Mouse (Mus musculus): ENCODE results near the gene Shbg. TPM values are rescaled to one million over a fixed set of nuclear protein-coding genes. Genes with fewer than 3 reads are reported as not detected.

The Shbg gene
- polyA plus RNA-seq, 1 experiment = 0.42 TPM

DNA sequence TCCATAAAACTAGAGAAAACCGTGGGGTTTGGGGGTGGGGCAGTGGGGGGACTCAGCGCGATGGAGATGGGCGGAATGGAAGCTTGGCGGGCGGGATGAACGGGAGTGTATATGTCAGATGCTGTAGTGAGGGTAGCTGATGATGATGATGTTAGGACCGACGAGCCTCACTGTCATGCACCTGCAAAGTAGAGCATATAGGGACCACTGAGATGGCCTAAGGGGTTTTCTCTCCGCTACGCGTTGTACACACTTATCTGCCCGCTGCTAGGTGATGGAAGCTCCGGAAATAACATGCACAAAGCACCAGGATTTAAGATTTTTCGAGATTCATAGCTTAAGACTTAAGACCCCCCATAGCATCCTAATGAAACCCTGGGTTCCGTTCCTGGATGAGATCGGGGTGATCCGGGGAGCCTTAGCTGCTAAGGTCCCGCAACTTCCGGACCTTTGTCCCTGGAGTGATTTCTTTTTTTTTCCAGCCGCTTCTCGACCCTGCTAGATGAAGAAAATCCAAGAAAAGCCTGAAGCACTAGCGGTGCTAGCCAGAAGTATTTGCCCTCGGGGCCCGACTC, 37.0 kb downstream of the Shbg start:
- Histone ChIP-seq H3K4me3 (ENCODE audit: insufficient read depth, low read depth, low read length) (peak overlapping the region; percentile 96), H3K36me3 (ENCODE audit: control insufficient read depth, insufficient read depth, low read length) (no peaks in the 10 kb centered on the region), H3K4me1 (ENCODE audit: control insufficient read depth, insufficient read depth, low read length) (peaks cover 12% of the 10 kb centered on the region; the same call in 1 of the 2 replicates), H3K27ac (ENCODE audit: insufficient read depth, low read depth, low read length) (peak overlapping the region; percentile 98), H3K27me3 (replicated peaks; ENCODE audit: control insufficient read depth, insufficient read depth, low read length) (no peaks in the 10 kb centered on the region)
- TF ChIP-seq POLR2A (IDR thresholded peaks at IDR 0.05; ENCODE audit: low read depth, low read length) = no peak
- no peak for TF ChIP-seq CTCF (conservative IDR thresholded peaks at IDR 0.05; ENCODE audit: insufficient read depth, insufficient read length, low read depth, low read length)
- DNase-seq = no peak
- under 1% methylated on average over 25 of the region's 25 CpGs for WGBS

DNA sequence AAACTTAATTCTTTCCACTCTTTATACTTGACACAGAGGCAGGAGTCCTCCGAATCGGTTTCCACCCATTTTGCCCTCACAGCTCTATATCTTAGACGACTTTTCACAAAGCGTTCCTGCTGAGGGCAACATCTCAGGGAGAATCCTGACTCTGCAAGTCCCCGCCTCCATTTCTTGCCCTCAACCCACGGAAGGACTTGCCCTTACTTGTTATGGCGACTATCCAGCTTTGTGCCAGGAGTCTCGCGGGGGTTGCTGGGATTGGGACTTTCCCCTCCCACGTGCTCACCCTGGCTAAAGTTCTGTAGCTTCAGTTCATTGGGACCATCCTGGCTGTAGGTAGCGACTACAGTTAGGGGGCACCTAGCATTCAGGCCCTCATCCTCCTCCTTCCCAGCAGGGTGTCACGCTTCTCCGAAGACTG, 37.6 kb downstream of the Shbg start, which contains the start of the genes Wrap53 and Trp53:
TSS of gene Wrap53 (minus strand) at position 165 of the 424 bp plus-strand sequence.
TSS of gene Trp53 (plus strand) at position 269 of the 424 bp plus-strand sequence.
- Histone ChIP-seq H3K4me1 (ENCODE audit: control insufficient read depth, insufficient read depth, low read length) (peaks cover 12% of the 10 kb centered on the region; the same call in 1 of the 2 replicates), H3K36me3 (ENCODE audit: control insufficient read depth, insufficient read depth, low read length) (no peaks in the 10 kb centered on the region), H3K27ac (ENCODE audit: insufficient read depth, low read depth, low read length) (peak within 1 kb of the TSS; percentile 98), H3K4me3 (ENCODE audit: insufficient read depth, low read depth, low read length) (peak within 1 kb of the TSS; percentile 96), H3K27me3 (replicated peaks; ENCODE audit: control insufficient read depth, insufficient read depth, low read length) (no peaks in the 10 kb centered on the region)
- under 1% methylated on average over 13 of the region's 13 CpGs for WGBS
- TF ChIP-seq CTCF (conservative IDR thresholded peaks at IDR 0.05; ENCODE audit: insufficient read depth, insufficient read length, low read depth, low read length) (no peak), POLR2A (IDR thresholded peaks at IDR 0.05; ENCODE audit: low read depth, low read length) (no peak)
- DNase-seq = peak; percentile 98

DNA sequence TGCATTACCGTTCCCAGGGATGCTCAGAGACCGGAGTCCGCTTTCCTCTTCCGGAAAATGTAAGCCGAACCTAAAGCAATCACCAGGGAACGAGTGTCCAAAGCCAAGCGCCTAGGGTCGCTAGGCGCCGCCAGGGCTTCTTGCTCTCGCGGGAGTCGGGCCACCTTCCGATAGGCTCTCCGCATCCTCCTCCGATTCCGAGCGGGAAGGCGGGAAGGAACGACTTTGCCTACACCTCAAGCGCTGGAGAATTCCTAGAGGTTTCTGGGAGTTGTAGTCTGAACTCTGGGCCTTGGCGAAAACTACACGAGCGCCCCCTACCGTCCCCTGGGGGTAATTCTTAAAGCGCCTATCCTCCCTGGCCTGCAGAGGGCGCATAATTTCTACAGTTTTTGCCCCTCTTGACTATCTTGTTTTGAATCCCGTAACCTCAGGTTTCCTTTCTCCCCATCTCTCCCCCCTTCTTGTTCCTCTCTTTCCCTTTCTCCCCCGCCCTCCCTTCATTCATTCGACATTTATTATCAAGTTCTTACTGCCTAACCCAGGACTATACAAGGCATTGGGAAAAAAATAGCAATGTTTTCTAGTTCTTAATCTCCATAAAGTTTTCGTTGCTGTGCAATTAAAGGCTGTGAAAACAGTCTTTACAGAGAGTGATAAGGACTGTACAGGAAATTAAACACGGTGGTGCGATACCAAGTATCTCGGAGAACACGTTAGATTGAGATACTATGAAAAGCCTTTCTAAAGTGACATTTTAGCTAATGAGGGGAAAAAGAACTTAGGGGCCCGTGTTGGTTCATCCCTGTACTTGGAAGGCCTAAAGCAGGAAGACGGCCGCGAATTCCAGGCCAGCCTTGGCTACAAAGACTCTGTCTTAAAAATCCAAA, 38.3 kb downstream of the Shbg start:
- Histone ChIP-seq H3K27me3 (replicated peaks; ENCODE audit: control insufficient read depth, insufficient read depth, low read length) (no peaks in the 10 kb centered on the region), H3K36me3 (ENCODE audit: control insufficient read depth, insufficient read depth, low read length) (no peaks in the 10 kb centered on the region), H3K4me3 (ENCODE audit: insufficient read depth, low read depth, low read length) (peak overlapping the region; percentile 96), H3K27ac (ENCODE audit: insufficient read depth, low read depth, low read length) (peak overlapping the region; percentile 81), H3K4me1 (ENCODE audit: control insufficient read depth, insufficient read depth, low read length) (peaks cover 12% of the 10 kb centered on the region; the same call in 1 of the 2 replicates)
- peak; percentile 100 for TF ChIP-seq CTCF (conservative IDR thresholded peaks at IDR 0.05; ENCODE audit: insufficient read depth, insufficient read length, low read depth, low read length)
- TF ChIP-seq POLR2A (IDR thresholded peaks at IDR 0.05; ENCODE audit: low read depth, low read length) = no peak
- DNase-seq = peak; percentile 99
- WGBS = under 1% methylated on average over 39 of the region's 39 CpGs

DNA sequence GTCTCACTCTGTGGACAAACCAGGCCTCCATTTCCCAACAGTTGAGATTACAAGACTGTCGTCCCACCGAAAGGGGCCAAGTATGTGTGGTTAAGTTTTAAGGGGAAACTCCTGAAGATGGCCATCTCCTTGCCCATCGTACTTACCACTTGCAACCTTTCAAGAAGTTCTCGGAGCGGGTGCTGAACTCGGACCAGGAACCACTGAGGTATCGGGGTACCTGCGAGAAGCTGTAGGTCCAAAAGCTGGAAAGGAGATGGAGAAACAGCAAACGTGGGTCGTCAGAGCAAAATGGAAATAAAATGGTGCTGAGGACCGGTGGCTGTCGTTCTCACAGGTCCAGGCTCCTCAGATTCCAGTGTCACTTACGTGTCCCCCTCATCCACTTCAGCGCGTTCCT, 39.4 kb downstream of the Shbg start:
- TF ChIP-seq POLR2A (IDR thresholded peaks at IDR 0.05; ENCODE audit: low read depth, low read length) (no peak), CTCF (conservative IDR thresholded peaks at IDR 0.05; ENCODE audit: insufficient read depth, insufficient read length, low read depth, low read length) (no peak)
- peak overlapping the region; percentile 69 for H3K4me3 ChIP-seq (ENCODE audit: insufficient read depth, low read depth, low read length)
- H3K4me1 ChIP-seq (ENCODE audit: control insufficient read depth, insufficient read depth, low read length) = peaks cover 12% of the 10 kb centered on the region; the same call in 1 of the 2 replicates
- no peaks in the 10 kb centered on the region for H3K36me3 ChIP-seq (ENCODE audit: control insufficient read depth, insufficient read depth, low read length)
- no peak for DNase-seq
- H3K27ac ChIP-seq (ENCODE audit: insufficient read depth, low read depth, low read length) = no peak overlapping the region
- WGBS = 12% methylated on average over 15 of the region's 15 CpGs
- no peaks in the 10 kb centered on the region for H3K27me3 ChIP-seq (replicated peaks; ENCODE audit: control insufficient read depth, insufficient read depth, low read length)

DNA sequence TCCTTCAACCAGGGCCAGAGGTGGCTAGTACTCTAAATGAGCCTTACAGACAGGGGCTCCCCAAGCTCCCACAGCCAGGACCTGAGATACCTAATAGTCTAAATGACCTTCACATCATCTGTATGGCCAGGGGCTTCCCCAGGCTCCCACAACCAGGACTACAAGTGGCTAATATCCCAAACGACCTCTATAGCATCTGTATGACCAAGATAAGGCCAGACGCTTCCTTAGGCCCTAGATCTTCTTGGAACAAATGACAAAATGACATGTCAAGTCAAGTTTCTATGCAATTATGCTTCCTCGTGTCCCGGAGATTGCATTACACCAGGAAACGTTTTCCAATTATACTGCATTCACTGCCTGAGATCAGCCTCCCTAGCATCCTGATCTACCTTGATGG, 41.4 kb downstream of the Shbg start:
- no peak overlapping the region for H3K27ac ChIP-seq (ENCODE audit: insufficient read depth, low read depth, low read length)
- H3K27me3 ChIP-seq (replicated peaks; ENCODE audit: control insufficient read depth, insufficient read depth, low read length) = no peaks in the 10 kb centered on the region
- H3K4me3 ChIP-seq (ENCODE audit: insufficient read depth, low read depth, low read length) = no peak overlapping the region
- H3K36me3 ChIP-seq (ENCODE audit: control insufficient read depth, insufficient read depth, low read length) = no peaks in the 10 kb centered on the region
- peaks cover 8% of the 10 kb centered on the region; the same call in 1 of the 2 replicates for H3K4me1 ChIP-seq (ENCODE audit: control insufficient read depth, insufficient read depth, low read length)
- 74% methylated on average over 5 of the region's 5 CpGs for WGBS
- TF ChIP-seq CTCF (conservative IDR thresholded peaks at IDR 0.05; ENCODE audit: insufficient read depth, insufficient read length, low read depth, low read length) (no peak), POLR2A (IDR thresholded peaks at IDR 0.05; ENCODE audit: low read depth, low read length) (no peak)
- DNase-seq = no peak

DNA sequence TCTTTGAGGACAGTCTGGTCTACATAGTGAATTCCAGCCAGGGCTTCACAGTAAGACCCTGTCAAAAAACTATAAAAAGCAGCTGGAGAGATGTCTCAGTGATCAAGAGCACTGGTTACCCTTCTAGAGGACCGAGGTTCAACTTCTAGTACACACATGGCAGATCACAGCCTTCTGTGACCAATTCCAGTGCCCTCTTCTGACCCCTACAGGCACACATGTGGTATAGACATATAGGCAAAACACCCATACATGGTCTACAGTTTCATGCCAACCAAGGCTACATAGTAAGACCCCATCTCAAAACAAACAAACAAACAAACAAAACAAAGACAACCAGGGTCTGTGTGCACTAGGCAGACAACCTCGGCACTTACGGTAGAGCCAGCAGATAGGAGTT, 42.5 kb downstream of the Shbg start:
- WGBS = 53% methylated on average over 3 of the region's 3 CpGs
- DNase-seq = peak; percentile 21
- no peaks in the 10 kb centered on the region for H3K36me3 ChIP-seq (ENCODE audit: control insufficient read depth, insufficient read depth, low read length)

DNA sequence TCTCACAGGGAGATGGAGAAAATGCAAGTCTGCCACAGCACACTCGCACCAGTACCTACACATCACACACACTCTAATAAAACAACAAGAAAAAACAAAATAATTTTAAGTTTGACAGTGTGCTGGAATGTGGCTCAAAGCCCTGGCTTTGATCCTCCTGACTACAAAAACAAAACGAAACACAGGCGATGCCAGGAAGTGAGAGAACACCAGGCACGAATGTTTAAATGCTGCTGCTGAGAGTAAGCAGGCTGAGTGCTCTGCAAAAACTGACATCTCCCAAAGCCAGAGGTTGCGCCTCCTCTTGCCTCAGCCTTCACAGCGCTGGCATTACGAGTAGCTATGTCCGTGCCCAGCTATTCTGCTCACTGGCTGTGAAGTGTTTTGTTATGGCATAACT, 52.6 kb downstream of the Shbg start:
- H3K36me3 ChIP-seq (ENCODE audit: control insufficient read depth, insufficient read depth, low read length) = peaks cover 1% of the 10 kb centered on the region; the same call in 1 of the 2 replicates
- 64% methylated on average over 8 of the region's 8 CpGs for WGBS
- no peak overlapping the region for H3K4me3 ChIP-seq (ENCODE audit: insufficient read depth, low read depth, low read length)
- no peaks in the 10 kb centered on the region for H3K27me3 ChIP-seq (replicated peaks; ENCODE audit: control insufficient read depth, insufficient read depth, low read length)
- no peaks in the 10 kb centered on the region; the same call in 1 of the 2 replicates for H3K4me1 ChIP-seq (ENCODE audit: control insufficient read depth, insufficient read depth, low read length)
- DNase-seq = peak; percentile 15
- TF ChIP-seq CTCF (conservative IDR thresholded peaks at IDR 0.05; ENCODE audit: insufficient read depth, insufficient read length, low read depth, low read length) = no peak
- no peak for TF ChIP-seq POLR2A (IDR thresholded peaks at IDR 0.05; ENCODE audit: low read depth, low read length)
- no peak overlapping the region for H3K27ac ChIP-seq (ENCODE audit: insufficient read depth, low read depth, low read length)

More for the DNA sequence above, 42.5 kb downstream of the Shbg start:
- no peaks in the 10 kb centered on the region for H3K27me3 ChIP-seq (replicated peaks; ENCODE audit: control insufficient read depth, insufficient read depth, low read length)
- peaks cover 8% of the 10 kb centered on the region; the same call in 1 of the 2 replicates for H3K4me1 ChIP-seq (ENCODE audit: control insufficient read depth, insufficient read depth, low read length)
- TF ChIP-seq CTCF (conservative IDR thresholded peaks at IDR 0.05; ENCODE audit: insufficient read depth, insufficient read length, low read depth, low read length) = peak; percentile 44
- no peak for TF ChIP-seq POLR2A (IDR thresholded peaks at IDR 0.05; ENCODE audit: low read depth, low read length)
- H3K4me3 ChIP-seq (ENCODE audit: insufficient read depth, low read depth, low read length) = no peak overlapping the region
- H3K27ac ChIP-seq (ENCODE audit: insufficient read depth, low read depth, low read length) = no peak overlapping the region

Other genes with a start within 250 kb of the Shbg start
- 168 and 175 TPM in 2 replicates for gene Chd3, start 248.5 kb downstream of the Shbg start, polyA plus RNA-seq (2012; rRNA removed)
- 251 and 317 TPM in 2 replicates for gene Naa38, start 222.4 kb downstream of the Shbg start, polyA plus RNA-seq (2012; rRNA removed)
- gene Cyb5d1, start 222.3 kb downstream of the Shbg start, polyA plus RNA-seq (2012; rRNA removed) = 26.6 and 27.9 TPM in 2 replicates
- 25.4 and 25.8 TPM in 2 replicates for gene Tmem88, start 219.7 kb downstream of the Shbg start, polyA plus RNA-seq (2012; rRNA removed)
- 8.8 and 10.5 TPM in 2 replicates for gene Kdm6b, start 204.2 kb downstream of the Shbg start, polyA plus RNA-seq (2012; rRNA removed)
- gene Dnah2, start 68.8 kb downstream of the Shbg start, polyA plus RNA-seq (2012; rRNA removed) = 0.50 and 0.73 TPM in 2 replicates
- 0.81 and 0.84 TPM in 2 replicates for gene Efnb3, start 57.7 kb downstream of the Shbg start, polyA plus RNA-seq (2012; rRNA removed)
- gene Wrap53, start 37.6 kb downstream of the Shbg start, polyA plus RNA-seq (2012; rRNA removed) = 19.8 and 20.7 TPM in 2 replicates
- gene Trp53, start 37.5 kb downstream of the Shbg start, polyA plus RNA-seq (2012; rRNA removed) = 48.5 and 55.0 TPM in 2 replicates
- 20.0 and 22.5 TPM in 2 replicates for gene Atp1b2, start 12.0 kb downstream of the Shbg start, polyA plus RNA-seq (2012; rRNA removed)
- 16.7 and 18.8 TPM in 2 replicates for gene Sat2, start 4.1 kb upstream of the Shbg start, polyA plus RNA-seq (2012; rRNA removed)
- gene Fxr2, start 15.1 kb upstream of the Shbg start, polyA plus RNA-seq (2012; rRNA removed) = 49.9 and 50.8 TPM in 2 replicates
- 0.58 and 0.70 TPM in 2 replicates for gene Sox15, start 37.4 kb upstream of the Shbg start, polyA plus RNA-seq (2012; rRNA removed)
- 143 and 147 TPM in 2 replicates for gene Mpdu1, start 44.7 kb upstream of the Shbg start, polyA plus RNA-seq (2012; rRNA removed)
- 8.5 and 10.7 TPM in 2 replicates for gene Cd68, start 48.2 kb upstream of the Shbg start, polyA plus RNA-seq (2012; rRNA removed)
- gene Eif4a1, start 54.5 kb upstream of the Shbg start, polyA plus RNA-seq (2012; rRNA removed) = 200 and 244 TPM in 2 replicates
- gene Senp3, start 64.2 kb upstream of the Shbg start, polyA plus RNA-seq (2012; rRNA removed) = 41.8 and 43.5 TPM in 2 replicates
- 3.8 and 4.1 TPM in 2 replicates for gene Tnfsf13, start 67.9 kb upstream of the Shbg start, polyA plus RNA-seq (2012; rRNA removed)
- 55.5 and 65.1 TPM in 2 replicates for gene Tnfsf12, start 77.9 kb upstream of the Shbg start, polyA plus RNA-seq (2012; rRNA removed)
- 11.0 and 11.6 TPM in 2 replicates for gene Tnfsfm13, start 78.2 kb upstream of the Shbg start, polyA plus RNA-seq (2012; rRNA removed)
- 25.3 and 37.8 TPM in 2 replicates for gene Polr2a, start 140.7 kb upstream of the Shbg start, polyA plus RNA-seq (2012; rRNA removed)
- 0.05 and 0.10 TPM in 2 replicates for gene Slc35g3, start 144.1 kb upstream of the Shbg start, polyA plus RNA-seq (2012; rRNA removed)
- 22.3 and 24.4 TPM in 2 replicates for gene Zbtb4, start 148.0 kb upstream of the Shbg start, polyA plus RNA-seq (2012; rRNA removed)
- gene Chrnb1, start 178.0 kb upstream of the Shbg start, polyA plus RNA-seq (2012; rRNA removed) = 11.9 and 14.3 TPM in 2 replicates
- gene Fgf11, start 184.0 kb upstream of the Shbg start, polyA plus RNA-seq (2012; rRNA removed) = 2.6 and 3.3 TPM in 2 replicates
- gene Tmem102, start 187.7 kb upstream of the Shbg start, polyA plus RNA-seq (2012; rRNA removed) = 19.2 and 22.4 TPM in 2 replicates
- 0.02 and 0.04 TPM in 2 replicates for gene Gm39566, start 197.4 kb upstream of the Shbg start, polyA plus RNA-seq (2012; rRNA removed)
- 0.20 and 0.26 TPM in 2 replicates for gene Spem2, start 200.6 kb upstream of the Shbg start, polyA plus RNA-seq (2012; rRNA removed)
- gene Spem1, start 204.3 kb upstream of the Shbg start, polyA plus RNA-seq (2012; rRNA removed) = 0.28 and 0.38 TPM in 2 replicates
- gene Nlgn2, start 219.9 kb upstream of the Shbg start, polyA plus RNA-seq (2012; rRNA removed) = 6.4 and 7.8 TPM in 2 replicates
- 513 and 551 TPM in 2 replicates for gene Tmem256, start 220.6 kb upstream of the Shbg start, polyA plus RNA-seq (2012; rRNA removed)
- 57.1 and 63.9 TPM in 2 replicates for gene Plscr3, start 228.5 kb upstream of the Shbg start, polyA plus RNA-seq (2012; rRNA removed)
- 7.9 and 9.3 TPM in 2 replicates for gene Tnk1, start 240.8 kb upstream of the Shbg start, polyA plus RNA-seq (2012; rRNA removed)